8 mouse cellular contexts compared by ENCODE assay signal in the genomic region with DNA sequence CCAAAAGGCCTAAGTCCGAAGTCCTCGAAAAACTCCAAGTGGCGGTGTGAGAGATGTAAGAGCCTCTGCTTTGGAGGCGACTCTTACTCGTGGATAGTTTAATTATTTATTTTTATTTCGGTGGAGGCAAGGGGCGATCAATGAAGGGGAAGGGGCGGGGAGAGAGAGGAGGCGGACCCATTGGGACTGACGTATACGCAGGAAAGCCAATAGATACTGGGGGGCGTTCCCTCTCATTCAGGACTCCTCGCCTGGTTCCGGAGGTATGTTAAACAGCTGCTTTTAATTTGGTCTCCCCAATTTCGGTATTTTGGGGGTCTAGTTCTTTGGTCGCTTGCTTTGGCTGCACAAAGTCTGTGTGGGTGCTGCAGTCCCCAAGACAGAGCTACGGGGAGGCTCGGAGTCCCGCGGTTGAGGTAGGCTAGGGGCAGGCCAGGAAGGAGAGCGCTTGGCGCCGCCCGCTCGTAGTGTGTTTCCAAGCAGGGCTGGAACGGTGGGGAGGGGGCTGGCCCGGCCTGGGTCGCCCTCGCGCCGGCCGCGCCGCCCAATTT. TPM values are rescaled to one million over a fixed set of nuclear protein-coding genes. Genes with fewer than 3 reads are reported as not detected.
DNase-seq lines count a peak whose midpoint lies in the region; ATAC-seq lines count a peak whose summit lies in the region.

Sin3a (plus strand) TSS at position 240 of the 551 bp plus-strand sequence.

- peak within 1 kb of the TSS; percentile 93 for H3K27ac ChIP-seq in hindbrain, embryonic 14.5 days

- peak; percentile 80 for DNase-seq in NIH3T3 (ENCODE audit: low read depth)
- DNase-seq in cerebellum, postnatal 10 days = peak; percentile 84 to 85
- DNase-seq in frontal cortex, postnatal 36 days (ENCODE audit: low spot score in 2 of 2) = peak; percentile 70 to 76
- DNase-seq in hindbrain, embryonic 14.5 days (ENCODE audit: low spot score) = peak; percentile 78
- peak; percentile 44 to 59 for DNase-seq in layer of hippocampus, postnatal 25 days (ENCODE audit: extremely low spot score in 1 of 2, low spot score in 1 of 2)
- DNase-seq in lung, postnatal 14 days = peak; percentile 66
- DNase-seq in ovary, postnatal 36 days (ENCODE audit: low spot score) = peak; percentile 65
- DNase-seq in thymus, postnatal 25 days = peak; percentile 78

- H3K36me3 ChIP-seq in hindbrain, embryonic 14.5 days (replicated peaks; ENCODE audit: control insufficient read depth, insufficient read depth) = no peaks in the 10 kb centered on the region; the same call in 1 of the 2 replicates

- H3K9me3 ChIP-seq in hindbrain, embryonic 14.5 days (ENCODE audit: control insufficient read depth, low read length) = no peaks in the 10 kb centered on the region

- H3K9ac ChIP-seq in hindbrain, embryonic 14.5 days = peak within 1 kb of the TSS; percentile 71

- H3K4me2 ChIP-seq in hindbrain, embryonic 14.5 days (replicated peaks) = peak within 1 kb of the TSS; percentile 87

- ATAC-seq in hindbrain, embryonic 14.5 days (ENCODE audit: low FRiP score) = no peak

- under 1% methylated on average over 34 of the region's 34 CpGs for WGBS in hindbrain, embryonic 14.5 days

- peak within 1 kb of the TSS; percentile 68 for H3K4me3 ChIP-seq in hindbrain, embryonic 14.5 days (replicated peaks; ENCODE audit: low read length)

- H3K4me1 ChIP-seq in hindbrain, embryonic 14.5 days (replicated peaks; ENCODE audit: control insufficient read depth, insufficient read depth, low read length) = peaks cover 23% of the 10 kb centered on the region

- H3K27me3 ChIP-seq in hindbrain, embryonic 14.5 days (ENCODE audit: control insufficient read depth, insufficient read depth, low read length) = no peaks in the 10 kb centered on the region

RNA-seq across cellular contexts. Expression of gene Sin3a, which starts in this region (rescaled TPM):
- 28.2 and 29.7 TPM in 2 replicates for polyA plus RNA-seq in hindbrain, embryonic 14.5 days (2014; fragmentation: Nextera tagmentation; extraction: Ambion mirVana)
- 10 to 100 TPM; 32.5 to 38.8 TPM for total RNA-seq in layer of hippocampus, postnatal 25 days (2021)
